Mouse (Mus musculus): ENCODE data around the gene Kansl3.

GRCm38 (mm10) chr1:36307495-36308280, 61.3 kb downstream of the Kansl3 start, which contains the start of gene Arid5a:
- TF ChIP-seq CTCF (IDR thresholded peaks at IDR 0.05; ENCODE audit: low read depth, low read length) (no peak), TAL1 (conservative IDR thresholded peaks at IDR 0.05; ENCODE audit: low read depth, low read length) (no peak)

All from G1E (cell line).